Mouse (Mus musculus) v-Abl transformed pro-B cells (cell line): ENCODE measurements at regions not wholly inside any gene's neighbourhood (a gene's known extent, or its start where the extent isn't known, plus 50 kb on each side); places are given as distances from the start of the nearest gene placed in this dataset.

Experiments
- in situ Hi-C, 2 experiments: fragments of 400-800 bp; cut with MboI; formaldehyde crosslinking; loops; one replicate each; pipeline ENCODE4 v1.15.1; 2025; ENCODE audit not compliant: unreplicated experiment in 2 of 2

GRCm38 (mm10) chr11:117413133-117413532, 71.0 kb upstream of the Gm11733 start:
- in situ Hi-C loops: no loop called here

- in situ Hi-C loops: no loop called here
These were observed 70.0 kb upstream of the Gm11733 start for GRCm38 (mm10) chr11:117413942-117414705.

GRCm38 (mm10) chr11:117414871-117415323, 69.3 kb upstream of the Gm11733 start:
- in situ Hi-C loops: no loop called here

GRCm38 (mm10) chr11:117415466-117415865, 68.7 kb upstream of the Gm11733 start:
- in situ Hi-C loops: no loop called here

- in situ Hi-C loops: no loop called here
These were observed 68.2 kb upstream of the Gm11733 start for GRCm38 (mm10) chr11:117415955-117416354.

GRCm38 (mm10) chr11:117416984-117417670, 67.0 kb upstream of the Gm11733 start:
- in situ Hi-C loops: no loop called here

GRCm38 (mm10) chr11:117417959-117418574, 66.1 kb upstream of the Gm11733 start:
- in situ Hi-C loops: no loop called here

GRCm38 (mm10) chr11:117418939-117419338, 65.2 kb upstream of the Gm11733 start:
- in situ Hi-C loops: no loop called here

- in situ Hi-C loops: no loop called here
These were observed 64.7 kb upstream of the Gm11733 start for GRCm38 (mm10) chr11:117419351-117419969.

GRCm38 (mm10) chr11:117422713-117423112, 61.5 kb upstream of the Gm11733 start:
- in situ Hi-C loops: no loop called here

- in situ Hi-C loops: no loop called here
These were observed 60.7 kb upstream of the Gm11733 start for GRCm38 (mm10) chr11:117423422-117423821.

- in situ Hi-C loops: no loop called here
These were observed 58.7 kb upstream of the Gm11733 start for GRCm38 (mm10) chr11:117425466-117425865.

- in situ Hi-C loops: no loop called here
These were observed 58.2 kb upstream of the Gm11733 start for GRCm38 (mm10) chr11:117425927-117426326.

- in situ Hi-C loops: no loop called here
These were observed 57.5 kb upstream of the Gm11733 start for GRCm38 (mm10) chr11:117426651-117427050.

- in situ Hi-C loops: no loop called here
These were observed 56.2 kb upstream of the Gm11733 start for GRCm38 (mm10) chr11:117427808-117428510.

GRCm38 (mm10) chr11:117429326-117429752, 54.8 kb upstream of the Gm11733 start:
- in situ Hi-C loops: no loop called here

- in situ Hi-C loops: loop anchor here in 1 of 2 experiments (10.0 kb wide), 1 partner anchor 45 kb away; no protein-coding TSS in a partner anchor
These were observed 54.3 kb upstream of the Gm11733 start for GRCm38 (mm10) chr11:117429894-117430293.

GRCm38 (mm10) chr11:117434056-117434455, 50.1 kb upstream of the Gm11733 start:
- in situ Hi-C loops: loop anchor here in 1 of 2 experiments (10.0 kb wide), 1 partner anchor 49 kb away; no protein-coding TSS in a partner anchor
